Mouse (Mus musculus): ENCODE measurements around the gene Oxct2b. TPM values are rescaled to one million over a fixed set of nuclear protein-coding genes. Genes with fewer than 3 reads are reported as not detected.
"Not testable (repeated sequence)": the region's sequence is repeated elsewhere in the genome, so short reads cannot be mapped to it uniquely, and the experiment has no call there.

Oxct2b gene
- total RNA-seq, 2 experiments from 2014 or later: not detected

- not testable (repeated sequence) for DNase-seq
Observed at GRCm38 (mm10) chr4:123114651-123115050, 1.4 kb upstream of the Oxct2b start.

- not testable (repeated sequence) for DNase-seq
Observed at GRCm38 (mm10) chr4:123116640-123117039, 574 bp downstream of the Oxct2b start.

- DNase-seq: no peak
Observed at GRCm38 (mm10) chr4:123121286-123121685, 5.2 kb downstream of the Oxct2b start.

- DNase-seq: no peak
Observed at GRCm38 (mm10) chr4:123126626-123127025, 10.6 kb downstream of the Oxct2b start.

- no peak for DNase-seq
Observed at GRCm38 (mm10) chr4:123127051-123127450, 11.0 kb downstream of the Oxct2b start.

GRCm38 (mm10) chr4:123137551-123137950 is 21.5 kb downstream of the Oxct2b start:
- DNase-seq: no peak

- peak; percentile 82 to 85 for DNase-seq
Observed at GRCm38 (mm10) chr4:123139513-123140154, 23.6 kb downstream of the Oxct2b start, which contains the start of gene Ppie. TSS of gene Ppie (minus strand) at chr4:123139951.

- no peak for DNase-seq
Observed at GRCm38 (mm10) chr4:123147446-123148150, 31.5 kb downstream of the Oxct2b start.

- no peak for DNase-seq
Observed at GRCm38 (mm10) chr4:123152003-123152402, 35.9 kb downstream of the Oxct2b start.

- no peak for DNase-seq
Observed at GRCm38 (mm10) chr4:123152976-123153375, 36.9 kb downstream of the Oxct2b start.

- peak; percentile 19 to 42 for DNase-seq
Observed at GRCm38 (mm10) chr4:123155004-123155403, 38.9 kb downstream of the Oxct2b start.

GRCm38 (mm10) chr4:123155427-123155826 is 39.4 kb downstream of the Oxct2b start:
- no peak for DNase-seq

GRCm38 (mm10) chr4:123155840-123156239 is 39.8 kb downstream of the Oxct2b start:
- DNase-seq: no peak

- DNase-seq: no peak
Observed at GRCm38 (mm10) chr4:123160571-123160970, 44.5 kb downstream of the Oxct2b start.

GRCm38 (mm10) chr4:123161251-123161650 is 45.2 kb downstream of the Oxct2b start:
- not testable (repeated sequence) for DNase-seq

GRCm38 (mm10) chr4:123162305-123162917 is 46.3 kb downstream of the Oxct2b start:
- no peak for DNase-seq

GRCm38 (mm10) chr4:123164157-123164556 is 48.1 kb downstream of the Oxct2b start:
- peak; percentile 4 to 6 for DNase-seq

Other genes with a start within 250 kb of the Oxct2b start
- 10 to 100 TPM; 46.3 to 52.7 TPM for gene Cap1, start 230.2 kb upstream of the Oxct2b start, total RNA-seq (2021)
- 1 to 10 TPM in 1 of 2 experiments, not detected in 1; 2.8 TPM for gene Mfsd2a, start 155.1 kb upstream of the Oxct2b start, total RNA-seq (2021)
- gene Mycl, start 120.6 kb upstream of the Oxct2b start, total RNA-seq (2021): under 1 TPM; 0.25 to 0.87 TPM
- gene Trit1, start 99.7 kb upstream of the Oxct2b start, total RNA-seq (2021): 1 to 10 TPM; 4.9 to 5.5 TPM
- gene Bmp8b, start 11.1 kb upstream of the Oxct2b start, total RNA-seq (2021): not detected
- 10 to 100 TPM; 21.1 to 26.5 TPM for gene Ppie, start 23.7 kb downstream of the Oxct2b start, total RNA-seq (2021)
- gene Hpcal4, start 67.0 kb downstream of the Oxct2b start, total RNA-seq (2021): under 1 TPM; 0.05 to 0.50 TPM
- 10 to 100 TPM; 50.8 to 64.1 TPM for gene Nt5c1a, start 85.2 kb downstream of the Oxct2b start, total RNA-seq (2021)
- gene Heyl, start 117.3 kb downstream of the Oxct2b start, total RNA-seq (2021): 10 to 100 TPM in 1 of 2 experiments, 1 to 10 TPM in 1; 8.9 to 11.2 TPM
- 100 to 1,000 TPM; 336 to 356 TPM for gene Pabpc4, start 146.1 kb downstream of the Oxct2b start, total RNA-seq (2021)
- gene Oxct2a, start 207.4 kb downstream of the Oxct2b start, total RNA-seq (2021): not detected
- not detected for gene Bmp8a, start 227.0 kb downstream of the Oxct2b start, total RNA-seq (2021)